ENCODE assay signal across 8 mouse cellular contexts in genomic region chr14:51082599-51083581, GRCm38 (mm10). TPM values are rescaled to one million over a fixed set of nuclear protein-coding genes. Genes with fewer than 3 reads are reported as not detected.
DNase-seq lines count a peak whose midpoint lies in the region; ATAC-seq and TF ChIP-seq lines count a peak whose summit lies in the region.

No protein-coding gene starts in this region.

- peaks cover 7% of the 10 kb centered on the region for H3K4me1 ChIP-seq in forebrain, embryonic 12.5 days
- H3K4me1 ChIP-seq in hindbrain, embryonic 10.5 days (replicated peaks): peaks cover 15% of the 10 kb centered on the region

- H3K27me3 ChIP-seq in forebrain, embryonic 12.5 days: peaks cover 18% of the 10 kb centered on the region
- H3K27me3 ChIP-seq in hindbrain, embryonic 10.5 days (ENCODE audit: insufficient read depth, poor library complexity, severe bottlenecking): peaks cover 18% of the 10 kb centered on the region

- 2% methylated on average over 40 of the region's 40 CpGs for WGBS in forebrain, embryonic 12.5 days
- 3% methylated on average over 40 of the region's 40 CpGs for WGBS in hindbrain, embryonic 10.5 days
- WGBS in macrophage (ENCODE audit: missing documents): 2% methylated on average over 40 of the region's 40 CpGs

- no peaks in the 10 kb centered on the region for H3K36me3 ChIP-seq in forebrain, embryonic 12.5 days (replicated peaks)
- no peaks in the 10 kb centered on the region for H3K36me3 ChIP-seq in hindbrain, embryonic 10.5 days
- no peaks in the 10 kb centered on the region for H3K36me3 ChIP-seq in macrophage (ENCODE audit: inconsistent target)

- ATAC-seq in frontal cortex, adult (ENCODE audit: low TSS enrichment): peak; percentile 76
- ATAC-seq in forebrain, embryonic 12.5 days (ENCODE audit: low FRiP score): peak; percentile 78

- H3K9me3 ChIP-seq in forebrain, embryonic 12.5 days: no peaks in the 10 kb centered on the region
- no peaks in the 10 kb centered on the region for H3K9me3 ChIP-seq in hindbrain, embryonic 10.5 days

- peak overlapping the region; percentile 74 for H3K4me2 ChIP-seq in forebrain, embryonic 12.5 days

- H3K4me3 ChIP-seq in forebrain, embryonic 12.5 days (replicated peaks): peak overlapping the region; percentile 53
- peak overlapping the region; percentile 68 for H3K4me3 ChIP-seq in hindbrain, embryonic 10.5 days
- H3K4me3 ChIP-seq in macrophage (ENCODE audit: inconsistent target): peak overlapping the region; percentile 67

- TF ChIP-seq POLR2A in brain, embryonic 14.5 days (IDR thresholded peaks at IDR 0.05; ENCODE audit: borderline replicate concordance, extremely low read depth, insufficient read depth, insufficient read length, poor library complexity, severe bottlenecking): no peak

- DNase-seq in frontal cortex, postnatal 10 days (ENCODE audit: low spot score in 2 of 2): no peak
- DNase-seq in brain, embryonic 14.5 days (ENCODE audit: low read depth): peak; percentile 63
- DNase-seq in hindbrain, embryonic 10.5 days (ENCODE audit: low spot score): peak; percentile 77
- DNase-seq in layer of hippocampus, postnatal 36 days: peak; percentile 60 to 69
- DNase-seq in right cerebral cortex, postnatal 4 days: peak; percentile 59

- H3K79me2 ChIP-seq in macrophage (ENCODE audit: inconsistent target): no peaks in the 10 kb centered on the region

- H3K27ac ChIP-seq in forebrain, embryonic 12.5 days: no peak overlapping the region
- peak overlapping the region; percentile 50; the same call in 1 of the 2 replicates for H3K27ac ChIP-seq in hindbrain, embryonic 10.5 days
- H3K27ac ChIP-seq in macrophage: peak overlapping the region; percentile 10; the same call in 1 of the 2 replicates

- H3K9ac ChIP-seq in forebrain, embryonic 12.5 days: peak overlapping the region; percentile 56

- no peak for TF ChIP-seq CTCF in brain, embryonic 14.5 days (IDR thresholded peaks at IDR 0.05; ENCODE audit: borderline replicate concordance, extremely low read depth, insufficient read depth, insufficient read length)

RNA-seq across cellular contexts. Expression of gene Rnase4, which starts 8.0 kb away (rescaled TPM):
- 15.1 and 18.2 TPM in 2 replicates for polyA plus RNA-seq in brain, embryonic 14.5 days (2012; rRNA removed)
- polyA plus RNA-seq in forebrain, embryonic 12.5 days (2016; fragmentation: Nextera tagmentation; extraction: Ambion mirVana): 8.3 and 9.1 TPM in 2 replicates
- 11.5 and 17.5 TPM in 2 replicates for polyA plus RNA-seq in hindbrain, embryonic 10.5 days (2016; fragmentation: Nextera tagmentation; extraction: Ambion mirVana)
- total RNA-seq in layer of hippocampus, postnatal 36 days (2021): 10 to 100 TPM; 15.8 to 18.7 TPM
- 10 to 100 TPM in 5 of 26 experiments, 1 to 10 TPM in 18, under 1 TPM in 3; 0.58 to 32.5 (median 4.5) TPM for total RNA-seq in macrophage (2018; cell fraction: chromatin; rRNA removed)
- total RNA-seq in macrophage (2018; cell fraction: cytosol; rRNA removed): 100 to 1,000 TPM in 11 of 26 experiments, 10 to 100 TPM in 15; 48.9 to 175 (median 76.0) TPM
- total RNA-seq in macrophage (2018; cell fraction: nucleus; rRNA removed): 10 to 100 TPM; 11.5 to 94.0 (median 37.5) TPM
- 71.8 to 173 TPM (median 117 TPM) in 3 replicates for polyA plus RNA-seq in macrophage (2018)

RNA-seq across cellular contexts. Expression of gene Ang, which starts 8.1 kb away (rescaled TPM):
- polyA plus RNA-seq in brain, embryonic 14.5 days (2012; rRNA removed): 4.3 and 4.5 TPM in 2 replicates
- polyA plus RNA-seq in forebrain, embryonic 12.5 days (2016; fragmentation: Nextera tagmentation; extraction: Ambion mirVana): 1.6 and 1.7 TPM in 2 replicates
- 3.3 and 4.5 TPM in 2 replicates for polyA plus RNA-seq in hindbrain, embryonic 10.5 days (2016; fragmentation: Nextera tagmentation; extraction: Ambion mirVana)
- total RNA-seq in layer of hippocampus, postnatal 36 days (2021): 1 to 10 TPM; 3.4 to 5.6 TPM
- 10 to 100 TPM in 4 of 26 experiments, 1 to 10 TPM in 21, not detected in 1; 1.2 to 19.8 (median 5.1) TPM for total RNA-seq in macrophage (2018; cell fraction: chromatin; rRNA removed)
- 10 to 100 TPM; 11.7 to 37.1 (median 18.0) TPM for total RNA-seq in macrophage (2018; cell fraction: cytosol; rRNA removed)
- total RNA-seq in macrophage (2018; cell fraction: nucleus; rRNA removed): 10 to 100 TPM in 18 of 26 experiments, 1 to 10 TPM in 8; 4.6 to 33.5 (median 11.8) TPM
- polyA plus RNA-seq in macrophage (2018): 15.6 to 41.8 TPM (median 23.3 TPM) in 3 replicates

RNA-seq across cellular contexts. Expression of gene Olfr750, which starts 8.7 kb away (rescaled TPM):
- not detected in 2 replicates for polyA plus RNA-seq in brain, embryonic 14.5 days (2012; rRNA removed)
- not detected in 2 replicates for polyA plus RNA-seq in forebrain, embryonic 12.5 days (2016; fragmentation: Nextera tagmentation; extraction: Ambion mirVana)
- 0.03 TPM in 1 of 2 replicates, not detected in the other for polyA plus RNA-seq in hindbrain, embryonic 10.5 days (2016; fragmentation: Nextera tagmentation; extraction: Ambion mirVana)
- total RNA-seq in layer of hippocampus, postnatal 36 days (2021): not detected
- not detected for total RNA-seq in macrophage (2018; cell fraction: chromatin; rRNA removed)
- not detected for total RNA-seq in macrophage (2018; cell fraction: cytosol; rRNA removed)
- total RNA-seq in macrophage (2018; cell fraction: nucleus; rRNA removed): not detected
- polyA plus RNA-seq in macrophage (2018): not detected in 3 replicates

RNA-seq across cellular contexts. Expression of gene Rnase12, which starts 25.4 kb away (rescaled TPM):
- 0.15 TPM in 1 of 2 replicates, not detected in the other for polyA plus RNA-seq in brain, embryonic 14.5 days (2012; rRNA removed)
- not detected in 2 replicates for polyA plus RNA-seq in forebrain, embryonic 12.5 days (2016; fragmentation: Nextera tagmentation; extraction: Ambion mirVana)
- polyA plus RNA-seq in hindbrain, embryonic 10.5 days (2016; fragmentation: Nextera tagmentation; extraction: Ambion mirVana): not detected in 2 replicates
- total RNA-seq in layer of hippocampus, postnatal 36 days (2021): not detected
- total RNA-seq in macrophage (2018; cell fraction: chromatin; rRNA removed): not detected
- under 1 TPM in 2 of 26 experiments, not detected in 24; 0.27 to 0.41 TPM for total RNA-seq in macrophage (2018; cell fraction: cytosol; rRNA removed)
- total RNA-seq in macrophage (2018; cell fraction: nucleus; rRNA removed): not detected
- polyA plus RNA-seq in macrophage (2018): not detected in 3 replicates

RNA-seq across cellular contexts. Expression of gene Eddm3b, which starts 31.3 kb away (rescaled TPM):
- polyA plus RNA-seq in brain, embryonic 14.5 days (2012; rRNA removed): not detected in 2 replicates
- not detected in 2 replicates for polyA plus RNA-seq in forebrain, embryonic 12.5 days (2016; fragmentation: Nextera tagmentation; extraction: Ambion mirVana)
- 0.37 TPM in 1 of 2 replicates, not detected in the other for polyA plus RNA-seq in hindbrain, embryonic 10.5 days (2016; fragmentation: Nextera tagmentation; extraction: Ambion mirVana)
- total RNA-seq in layer of hippocampus, postnatal 36 days (2021): not detected
- not detected for total RNA-seq in macrophage (2018; cell fraction: chromatin; rRNA removed)
- under 1 TPM in 1 of 26 experiments, not detected in 25; 0.11 TPM for total RNA-seq in macrophage (2018; cell fraction: cytosol; rRNA removed)
- not detected for total RNA-seq in macrophage (2018; cell fraction: nucleus; rRNA removed)
- not detected in 3 replicates for polyA plus RNA-seq in macrophage (2018)

Comparison
In these comparisons a context has a peak if more than half of its experiments do, and no peak if none do; other contexts are left out.
1. DNase-seq: peak in brain, embryonic 14.5 days (single experiment), hindbrain, embryonic 10.5 days (single experiment), layer of hippocampus, postnatal 36 days (2 of 2) and right cerebral cortex, postnatal 4 days (single experiment); none in frontal cortex, postnatal 10 days (0 of 2).
2. Peak in every context shown above with its lines, with median percentiles within 50 percentile points of each other: H3K4me3 ChIP-seq.